Mouse (Mus musculus): ENCODE measurements around the gene Tagln. TPM values are rescaled to one million over a fixed set of nuclear protein-coding genes. Genes with fewer than 3 reads are reported as not detected.

The Tagln gene
- total and polyA plus RNA-seq, 3 experiments = 0.59 to 2.3 TPM; not detected in 1

- no peak overlapping the region for H3K4me2 ChIP-seq (ENCODE audit: insufficient read depth, low read depth, poor library complexity, severe bottlenecking)
- H3K36me3 ChIP-seq (replicated peaks in 1 of 2; ENCODE audit: control insufficient read depth in 1 of 2, insufficient read depth in 1 of 2, low read length in 1 of 2) = peaks cover 48 to 78% of the 10 kb centered on the region in 2 experiments
- no peaks in the 10 kb centered on the region for H3K9me3 ChIP-seq (replicated peaks; ENCODE audit: low read length)
- H3K27ac ChIP-seq (ENCODE audit: insufficient read depth, low read depth) = no peak overlapping the region
- H3K4me3 ChIP-seq (replicated peaks in 1 of 3; ENCODE audit: low read depth in 2 of 3, low read length in 2 of 3, poor library complexity in 1 of 3) = no peak overlapping the region
- dilution Hi-C loops (cut with MboI; ENCODE audit: extremely low pct_ligation_motif_present, extremely low pct_unique_long_range_greater_than_20kb, low sequenced_read_pairs) (no loop called here), in situ Hi-C loops (cut with MboI; ENCODE audit: low pct_ligation_motif_present, low pct_unique_long_range_greater_than_20kb, low sequenced_read_pairs) (no loop called here)
- H3K4me1 ChIP-seq (ENCODE audit: control insufficient read depth in 1 of 2, insufficient read depth in 2 of 2) = no peaks in the 10 kb centered on the region
- H3K79me2 ChIP-seq (replicated peaks; ENCODE audit: control insufficient read depth, extremely low read depth, insufficient read depth, poor library complexity, severe bottlenecking) = no peaks in the 10 kb centered on the region
- no peak for TF ChIP-seq TBP (conservative IDR thresholded peaks at IDR 0.05; ENCODE audit: low read depth, low read length)
- no peak for TF ChIP-seq NRF1 (IDR thresholded peaks at IDR 0.05; ENCODE audit: low read depth, low read length)
- TF ChIP-seq SIN3A (IDR thresholded peaks at IDR 0.05; ENCODE audit: low read length) = no peak
- no peak for TF ChIP-seq ZC3H11A (IDR thresholded peaks at IDR 0.05; ENCODE audit: low read depth, low read length)
- no peak for TF ChIP-seq MAX (IDR thresholded peaks at IDR 0.05; ENCODE audit: low read length)
- TF ChIP-seq RCOR1 (conservative IDR thresholded peaks at IDR 0.05; ENCODE audit: low read depth, low read length) = no peak
- TF ChIP-seq JUND (conservative IDR thresholded peaks at IDR 0.05; ENCODE audit: low read depth, low read length) = no peak
- no peak for TF ChIP-seq MYC (IDR thresholded peaks at IDR 0.05; ENCODE audit: low read depth, low read length)
- no peak for DNase-seq (ENCODE audit: extremely low read depth)
- no peak overlapping the region for H3K9ac ChIP-seq (ENCODE audit: insufficient read depth, low read depth)
- H3K27me3 ChIP-seq (replicated peaks) = no peaks in the 10 kb centered on the region
These were observed 42.2 kb downstream of the Tagln start for GRCm38 (mm10) chr9:45893681-45894080.

Other genes starting within 250 kb of the Tagln start
- gene Cep164, start 107.4 kb downstream of the Tagln start, total RNA-seq (2012; rRNA removed) = 18.1 and 22.7 TPM in 2 replicates
- gene Cep164, start 107.4 kb downstream of the Tagln start, total RNA-seq (2014; rRNA removed) = 14.2 and 14.8 TPM in 2 replicates
- 21.7 and 22.6 TPM in 2 replicates for gene Cep164, start 107.4 kb downstream of the Tagln start, polyA plus RNA-seq (2012; ENCODE audit: insufficient read length, low read depth)
- gene Bace1, start 97.5 kb downstream of the Tagln start, total RNA-seq (2012; rRNA removed) = 0.30 and 0.34 TPM in 2 replicates
- not detected in 2 replicates for gene Bace1, start 97.5 kb downstream of the Tagln start, total RNA-seq (2014; rRNA removed)
- 1.5 and 1.8 TPM in 2 replicates for gene Bace1, start 97.5 kb downstream of the Tagln start, polyA plus RNA-seq (2012; ENCODE audit: insufficient read length, low read depth)
- gene Pcsk7, start 29.6 kb downstream of the Tagln start, total RNA-seq (2012; rRNA removed) = 18.5 and 21.2 TPM in 2 replicates
- gene Pcsk7, start 29.6 kb downstream of the Tagln start, total RNA-seq (2014; rRNA removed) = 16.5 and 20.9 TPM in 2 replicates
- 15.5 and 17.9 TPM in 2 replicates for gene Pcsk7, start 29.6 kb downstream of the Tagln start, polyA plus RNA-seq (2012; ENCODE audit: insufficient read length, low read depth)
- gene Rnf214, start 29.1 kb downstream of the Tagln start, total RNA-seq (2012; rRNA removed) = 9.4 and 9.7 TPM in 2 replicates
- gene Rnf214, start 29.1 kb downstream of the Tagln start, total RNA-seq (2014; rRNA removed) = 4.4 and 5.3 TPM in 2 replicates
- gene Rnf214, start 29.1 kb downstream of the Tagln start, polyA plus RNA-seq (2012; ENCODE audit: insufficient read length, low read depth) = 16.1 and 19.4 TPM in 2 replicates
- gene Sidt2, start 19.2 kb upstream of the Tagln start, total RNA-seq (2012; rRNA removed) = 41.0 and 47.8 TPM in 2 replicates
- gene Sidt2, start 19.2 kb upstream of the Tagln start, total RNA-seq (2014; rRNA removed) = 36.4 and 38.9 TPM in 2 replicates
- 110 and 143 TPM in 2 replicates for gene Sidt2, start 19.2 kb upstream of the Tagln start, polyA plus RNA-seq (2012; ENCODE audit: insufficient read length, low read depth)
- gene Pafah1b2, start 76.6 kb upstream of the Tagln start, total RNA-seq (2012; rRNA removed) = 94.8 and 117 TPM in 2 replicates
- gene Pafah1b2, start 76.6 kb upstream of the Tagln start, total RNA-seq (2014; rRNA removed) = 109 and 125 TPM in 2 replicates
- 122 and 130 TPM in 2 replicates for gene Pafah1b2, start 76.6 kb upstream of the Tagln start, polyA plus RNA-seq (2012; ENCODE audit: insufficient read length, low read depth)
- 17.4 and 21.4 TPM in 2 replicates for gene Sik3, start 76.8 kb upstream of the Tagln start, total RNA-seq (2012; rRNA removed)
- 13.6 and 14.9 TPM in 2 replicates for gene Sik3, start 76.8 kb upstream of the Tagln start, total RNA-seq (2014; rRNA removed)
- 28.0 and 29.8 TPM in 2 replicates for gene Sik3, start 76.8 kb upstream of the Tagln start, polyA plus RNA-seq (2012; ENCODE audit: insufficient read length, low read depth)